Mouse (Mus musculus) G1E (cell line): Measurements from ENCODE around the gene Il5ra. TPM values are rescaled to one million over a fixed set of nuclear protein-coding genes. Genes with fewer than 3 reads are reported as not detected.
A peak's percentile ranks its signal among the peaks of the same experiment; 100 is the strongest.

ENCODE experiments used
- ATAC-seq: 2 replicates; pipeline ENCODE4 v1.8.0; 2016; ENCODE audit warnings: mild to moderate bottlenecking; ENCODE audit not compliant: insufficient number of reproducible peaks, poor library complexity, low FRiP score, severe bottlenecking; ENCODE audit errors: extremely low read depth
- DNase-seq: peaks from one replicate; pipeline ENCODE4 v3.0.0; 2012; ENCODE audit warnings: low spot score
- H3K27me3 ChIP-seq: 2 replicates; pipeline ENCODE4 v1.6.1; 2012; ENCODE audit warnings: mild to moderate bottlenecking, low read length, inconsistent platforms; ENCODE audit not compliant: insufficient read depth
- H3K36me3 ChIP-seq: replicated peaks from 2 replicates; pipeline ENCODE3; 2012; ENCODE audit warnings: mild to moderate bottlenecking, inconsistent platforms
- H3K4me1 ChIP-seq: 2 replicates; pipeline ENCODE4 v1.6.1; 2012; ENCODE audit warnings: low read depth, low read length, inconsistent platforms, mixed read lengths; ENCODE audit not compliant: insufficient read depth
- H3K4me3 ChIP-seq: 2 replicates; pipeline ENCODE4 v1.5.1; 2012; ENCODE audit warnings: low read depth, mild to moderate bottlenecking, inconsistent platforms, low read length, moderate library complexity, mixed read lengths
- H3K9me3 ChIP-seq: replicated peaks from 2 replicates; pipeline ENCODE4 v1.6.1; 2012; ENCODE audit warnings: inconsistent platforms
- CTCF ChIP-seq: IDR thresholded peaks from 2 replicates; pipeline ENCODE4 v1.5.1; 2012; ENCODE audit warnings: low read depth, low read length, inconsistent platforms, mixed read lengths
- GATA1 ChIP-seq: IDR thresholded peaks from 2 replicates; pipeline ENCODE4 v1.6.1; 2012; ENCODE audit warnings: borderline replicate concordance, low read length, inconsistent platforms, mixed read lengths
- GATA2 ChIP-seq: IDR thresholded peaks from 2 replicates; pipeline ENCODE4 v1.6.1; 2012; ENCODE audit warnings: low read depth, low read length, inconsistent platforms, borderline replicate concordance
- POLR2AphosphoS5 ChIP-seq: IDR thresholded peaks from 2 replicates; pipeline ENCODE4 v1.6.1; 2012; ENCODE audit warnings: low read depth, low read length, inconsistent platforms; ENCODE audit not compliant: insufficient replicate concordance
- TAL1 ChIP-seq: conservative IDR thresholded peaks from 2 replicates; pipeline ENCODE4 v1.6.1; 2012; ENCODE audit warnings: low read depth, low read length, inconsistent platforms, mixed read lengths
- polyA plus RNA-seq: library from polyadenylated mRNA; stranded (reverse); fragments of >175 nt; gene quantifications from 2 replicates; pipeline ENCODE4 v1.2.3, GENCODE M21; 2012
- total RNA-seq, 2 experiments: library from RNA; stranded (forward) in 1 of 2; stranded (reverse) in 1 of 2; fragments of 200-1000 nt in 1 of 2; fragments of >200 nt in 1 of 2; fragmentation: Nextera tagmentation in 1 of 2; gene quantifications; 2 replicates each; pipeline ENCODE4 v1.2.3; 2014 to 2017

The Il5ra gene
- total RNA-seq (2014; fragmentation: Nextera tagmentation) (8.1 and 12.5 TPM in 2 replicates), total RNA-seq (2017) (2.7 and 3.1 TPM in 2 replicates), polyA plus RNA-seq (0.14 and 0.23 TPM in 2 replicates)

- peak; percentile 83 for ATAC-seq
- no peak for TF ChIP-seq GATA1
- no peak for TF ChIP-seq GATA2
- no peak for TF ChIP-seq CTCF
- TF ChIP-seq POLR2AphosphoS5, result no peak
- TF ChIP-seq TAL1, result no peak
- H3K9me3 ChIP-seq, result no peaks in the 10 kb centered on the region
- peaks cover 14% of the 10 kb centered on the region for H3K4me1 ChIP-seq
- DNase-seq, result no peak
- no peak within 1 kb of the TSS for H3K4me3 ChIP-seq
- no peaks in the 10 kb centered on the region for H3K27me3 ChIP-seq
- no peaks in the 10 kb centered on the region for H3K36me3 ChIP-seq
These were observed at the start of gene Il5ra for GRCm38 (mm10) chr6:106748887-106749388. Gene Il5ra, minus strand, starts transcription at chr6:106749037.

GRCm38 (mm10) chr6:106794094-106794814 is 45.4 kb upstream of the Il5ra start:
- no peak overlapping the region for H3K4me3 ChIP-seq

DNA sequence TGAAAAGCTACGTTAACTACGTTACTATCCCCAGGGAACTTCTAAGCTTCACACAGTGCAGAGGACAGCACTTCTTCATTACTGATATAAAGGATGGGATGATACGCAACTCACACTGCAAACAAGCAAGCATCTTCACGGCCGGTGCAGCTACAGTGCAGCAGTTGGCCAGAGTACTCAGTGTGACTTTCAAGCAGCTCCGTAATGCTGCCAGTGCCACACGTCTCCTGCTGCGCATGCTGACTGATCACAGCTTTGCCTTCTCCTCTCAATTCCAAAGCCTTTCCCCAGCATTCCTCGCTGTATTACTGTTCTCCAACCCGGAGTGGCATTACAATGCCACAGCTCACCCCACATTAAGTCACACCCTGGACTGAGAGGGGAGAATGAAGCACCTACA is 44.8 kb upstream of the Il5ra start:
- Histone ChIP-seq H3K36me3 (peaks cover 56% of the 10 kb centered on the region), H3K9me3 (no peaks in the 10 kb centered on the region), H3K4me3 (no peak overlapping the region), H3K27me3 (no peaks in the 10 kb centered on the region), H3K4me1 (peaks cover 12% of the 10 kb centered on the region)
- no peak for ATAC-seq
- no peak for DNase-seq
- no peak for TF ChIP-seq POLR2AphosphoS5
- no peak for TF ChIP-seq GATA1
- no peak for TF ChIP-seq GATA2
- no peak for TF ChIP-seq CTCF
- TF ChIP-seq TAL1, result no peak

More at GRCm38 (mm10) chr6:106794094-106794814, 45.4 kb upstream of the Il5ra start:
- Histone ChIP-seq H3K4me1 (peaks cover 19% of the 10 kb centered on the region), H3K36me3 (peaks cover 52% of the 10 kb centered on the region), H3K27me3 (no peaks in the 10 kb centered on the region), H3K9me3 (no peaks in the 10 kb centered on the region)
- DNase-seq (no peak), ATAC-seq (no peak)
- TF ChIP-seq POLR2AphosphoS5 (no peak), CTCF (no peak), GATA2 (no peak), GATA1 (no peak), TAL1 (no peak)

- no peak overlapping the region for H3K4me3 ChIP-seq
- TF ChIP-seq CTCF (no peak), GATA2 (no peak), GATA1 (no peak), POLR2AphosphoS5 (no peak), TAL1 (no peak)
- peaks cover 7% of the 10 kb centered on the region; the same call in 1 of the 2 replicates for H3K4me1 ChIP-seq
- no peaks in the 10 kb centered on the region for H3K9me3 ChIP-seq
- H3K36me3 ChIP-seq, result peaks cover 60% of the 10 kb centered on the region
- H3K27me3 ChIP-seq, result no peaks in the 10 kb centered on the region
- DNase-seq (no peak), ATAC-seq (no peak)
These were observed 44.3 kb upstream of the Il5ra start for GRCm38 (mm10) chr6:106793088-106793487.

GRCm38 (mm10) chr6:106792486-106792885 is 43.6 kb upstream of the Il5ra start:
- H3K36me3 ChIP-seq, result peaks cover 66% of the 10 kb centered on the region
- H3K4me1 ChIP-seq, result peaks cover 6% of the 10 kb centered on the region; the same call in 1 of the 2 replicates
- ATAC-seq (no peak), DNase-seq (no peak)
- H3K4me3 ChIP-seq, result no peak overlapping the region
- no peaks in the 10 kb centered on the region for H3K27me3 ChIP-seq
- no peaks in the 10 kb centered on the region for H3K9me3 ChIP-seq
- no peak for TF ChIP-seq POLR2AphosphoS5

GRCm38 (mm10) chr6:106791429-106791828 is 42.6 kb upstream of the Il5ra start:
- H3K4me3 ChIP-seq, result no peak overlapping the region
- ATAC-seq, result no peak
- no peaks in the 10 kb centered on the region for H3K9me3 ChIP-seq
- H3K36me3 ChIP-seq, result peaks cover 73% of the 10 kb centered on the region
- no peak for DNase-seq
- no peaks in the 10 kb centered on the region for H3K27me3 ChIP-seq
- TF ChIP-seq POLR2AphosphoS5 (no peak), TAL1 (no peak), CTCF (no peak), GATA2 (no peak), GATA1 (no peak)
- H3K4me1 ChIP-seq, result peaks cover 3% of the 10 kb centered on the region; the same call in 1 of the 2 replicates
